Mouse (Mus musculus) liver, embryonic 15.5 days (tissue): ENCODE measurements around the gene Brd3os. TPM values are rescaled to one million over a fixed set of nuclear protein-coding genes. Genes with fewer than 3 reads are reported as not detected.

Source experiments
- ATAC-seq: fragments of 200-750 bp; cut with Nextera tagmentation; 2 replicates; pipeline ENCODE4 v1.8.0; 2017; ENCODE audit warnings: moderate number of reproducible peaks, mild to moderate bottlenecking, moderate library complexity; ENCODE audit not compliant: insufficient read depth
- H3K27ac ChIP-seq: fragments of 300-500 bp; sonication (generic); replicated peaks from 2 replicates; pipeline ENCODE4 v1.5.1; 2015; ENCODE audit warnings: mild to moderate bottlenecking, inconsistent platforms
- H3K27me3 ChIP-seq: fragments of 300-500 bp; sonication (generic); 2 replicates; pipeline ENCODE4 v1.6.1; 2015; ENCODE audit warnings: mild to moderate bottlenecking, inconsistent platforms
- H3K36me3 ChIP-seq: fragments of 300-500 bp; sonication (generic); replicated peaks from 2 replicates; pipeline ENCODE4 v1.6.1; 2015; ENCODE audit warnings: moderate library complexity, mild to moderate bottlenecking, inconsistent platforms
- H3K4me1 ChIP-seq: fragments of 300-500 bp; sonication (generic); replicated peaks from 2 replicates; pipeline ENCODE4 v1.6.1; 2015; ENCODE audit warnings: inconsistent platforms
- H3K4me2 ChIP-seq: fragments of 300-500 bp; sonication (generic); 2 replicates; pipeline ENCODE4 v1.6.1; 2015; ENCODE audit warnings: moderate library complexity, mild to moderate bottlenecking, inconsistent platforms
- H3K4me3 ChIP-seq: fragments of 300-500 bp; sonication (generic); replicated peaks from 2 replicates; pipeline ENCODE4 v1.5.1; 2015; ENCODE audit warnings: mild to moderate bottlenecking, inconsistent platforms
- H3K9ac ChIP-seq: fragments of 300-500 bp; sonication (generic); 2 replicates; pipeline ENCODE4 v1.6.1; 2015; ENCODE audit warnings: moderate library complexity, mild to moderate bottlenecking, inconsistent platforms
- H3K9me3 ChIP-seq: fragments of 300-500 bp; sonication (generic); replicated peaks from 2 replicates; pipeline ENCODE4 v1.6.1; 2016; ENCODE audit warnings: inconsistent platforms
- WGBS: fragments of 180-500 bp; shearing (Covaris S2); methylation state at CpG from one replicate; pipeline ENCODE4 v1.1.7; 2015; ENCODE audit warnings: mixed read lengths; ENCODE audit not compliant: insufficient replicate concordance; 5-methylcytosine and 5-hydroxymethylcytosine counted together
- polyA plus RNA-seq: library from polyadenylated mRNA; unstranded; fragments of >200 nt; fragmentation: Nextera tagmentation; extraction: Ambion mirVana; gene quantifications from 2 replicates; pipeline ENCODE4 v1.2.1, GENCODE M21; 2015

Brd3os gene
- polyA plus RNA-seq, 1 experiment from 2014 or later = 0.50 TPM

GRCm38 (mm10) chr2:27443450-27443708 lies 1.3 kb downstream of the Brd3os start:
- Histone ChIP-seq H3K4me2 (0 out of 2 replicates have a peak overlapping the region, but pooled peaks have one; percentile 92), H3K4me3 (no peak overlapping the region), H3K36me3 (peaks cover 35% of the 10 kb centered on the region), H3K9ac (no peak overlapping the region), H3K27me3 (no peaks in the 10 kb centered on the region), H3K9me3 (no peaks in the 10 kb centered on the region), H3K4me1 (peaks cover 23% of the 10 kb centered on the region), H3K27ac (no peak overlapping the region)
- no peak for ATAC-seq
- WGBS = 77% methylated on average over 5 of the region's 5 CpGs

DNA sequence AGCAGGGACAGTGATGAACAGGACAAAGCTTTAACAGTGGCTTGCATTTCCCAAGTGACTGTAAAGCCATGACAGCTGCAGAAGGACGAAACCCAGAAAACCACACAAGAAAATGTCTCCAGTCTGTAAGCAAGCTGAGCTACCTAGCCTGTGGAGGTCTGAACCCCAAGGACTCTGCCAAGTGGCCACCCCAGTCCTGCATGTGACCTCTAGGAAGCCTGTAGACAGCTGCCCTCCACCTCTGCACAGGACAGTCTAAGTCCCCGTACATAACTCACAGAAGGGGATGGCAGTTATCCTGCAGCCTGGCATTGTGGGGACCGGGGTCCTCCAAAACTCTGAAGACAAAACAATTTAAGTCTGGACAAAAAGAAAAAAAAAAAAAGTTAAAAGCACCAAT lies 3.8 kb downstream of the Brd3os start:
- Histone ChIP-seq H3K4me3 (no peak overlapping the region), H3K36me3 (peaks cover 61% of the 10 kb centered on the region), H3K4me1 (peaks cover 19% of the 10 kb centered on the region), H3K9me3 (no peaks in the 10 kb centered on the region), H3K4me2 (no peak overlapping the region), H3K27me3 (no peaks in the 10 kb centered on the region), H3K27ac (no peak overlapping the region), H3K9ac (no peak overlapping the region)
- WGBS = 77% methylated on average over 3 of the region's 3 CpGs
- ATAC-seq = no peak

DNA sequence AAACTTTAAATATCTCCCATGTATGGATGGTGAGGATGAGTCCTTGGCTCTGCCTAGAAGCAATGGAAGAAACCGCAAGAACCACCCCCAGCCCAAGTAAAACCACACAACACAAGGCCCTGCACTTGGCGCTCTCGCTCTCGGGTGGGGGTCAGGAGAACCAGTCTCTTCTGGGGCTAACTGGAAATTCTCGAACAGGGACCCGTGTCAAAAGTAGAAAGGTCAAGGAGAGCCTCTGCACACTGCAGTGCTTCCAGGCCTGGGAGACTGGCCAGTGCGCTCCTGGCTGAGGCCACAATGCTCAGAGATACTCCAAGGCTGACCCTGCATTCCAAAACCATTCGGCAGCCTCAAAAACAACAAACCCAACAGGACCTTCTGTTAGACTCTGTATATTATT lies 4.7 kb downstream of the Brd3os start:
- Histone ChIP-seq H3K4me3 (no peak overlapping the region), H3K27me3 (no peaks in the 10 kb centered on the region), H3K4me1 (peaks cover 17% of the 10 kb centered on the region), H3K36me3 (peaks cover 70% of the 10 kb centered on the region), H3K9ac (no peak overlapping the region), H3K4me2 (no peak overlapping the region), H3K27ac (no peak overlapping the region), H3K9me3 (no peaks in the 10 kb centered on the region)
- WGBS = 87% methylated on average over 8 of the region's 8 CpGs
- ATAC-seq = no peak

DNA sequence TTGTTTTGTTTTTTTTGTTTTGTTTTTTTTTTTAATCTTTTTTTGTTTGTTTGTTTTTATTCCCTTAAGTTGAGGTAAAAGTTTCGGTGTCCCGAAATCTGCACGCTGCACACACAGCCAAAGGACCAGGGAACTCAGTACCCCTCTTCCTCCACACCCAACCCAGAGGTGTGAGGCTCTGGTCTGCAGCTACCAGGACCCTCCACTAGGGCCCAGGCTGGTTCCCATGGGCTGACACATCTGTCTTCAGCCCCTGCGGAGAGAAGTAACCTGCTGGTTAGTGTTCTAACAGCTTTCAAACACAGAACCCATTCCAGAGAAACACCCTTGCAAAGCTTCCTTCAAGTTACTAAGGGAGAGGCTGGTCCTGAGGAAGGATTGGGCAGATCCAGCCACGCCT lies 5.7 kb downstream of the Brd3os start:
- no peak for ATAC-seq
- 85% methylated on average over 5 of the region's 5 CpGs for WGBS
- Histone ChIP-seq H3K9me3 (no peaks in the 10 kb centered on the region), H3K27me3 (no peaks in the 10 kb centered on the region), H3K27ac (no peak overlapping the region), H3K36me3 (peaks cover 79% of the 10 kb centered on the region), H3K4me1 (peaks cover 7% of the 10 kb centered on the region), H3K4me2 (no peak overlapping the region), H3K9ac (no peak overlapping the region), H3K4me3 (no peak overlapping the region)

DNA sequence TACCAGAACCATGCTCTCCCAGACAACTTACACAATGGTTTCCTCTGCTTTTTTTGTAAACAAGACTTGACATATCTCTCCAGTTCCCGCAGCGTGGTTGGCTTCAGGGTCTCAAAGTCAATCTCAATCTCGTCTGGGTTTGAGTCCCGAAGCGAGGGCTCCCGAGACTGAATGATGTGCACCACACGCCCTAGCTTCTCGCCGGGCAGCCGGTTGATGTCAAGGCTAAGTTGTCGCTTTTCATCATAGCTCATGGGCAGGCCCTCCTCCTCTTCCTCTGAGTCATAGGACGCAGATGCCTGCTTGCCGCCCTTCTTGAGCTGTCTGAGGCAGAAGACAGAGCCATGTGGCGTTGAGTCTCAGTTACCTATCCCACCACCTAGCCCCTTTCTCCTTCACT lies 8.1 kb downstream of the Brd3os start:
- ATAC-seq = no peak

GRCm38 (mm10) chr2:27459735-27460134 lies 17.6 kb downstream of the Brd3os start:
- ATAC-seq = no peak
- Histone ChIP-seq H3K27me3 (no peaks in the 10 kb centered on the region), H3K36me3 (peaks cover 100% of the 10 kb centered on the region), H3K4me3 (no peak overlapping the region), H3K9me3 (no peaks in the 10 kb centered on the region), H3K4me2 (no peak overlapping the region), H3K27ac (no peak overlapping the region), H3K4me1 (peaks cover 7% of the 10 kb centered on the region; the same call in 1 of the 2 replicates), H3K9ac (no peak overlapping the region)
- WGBS = 85% methylated on average over 7 of the region's 7 CpGs

More for the DNA sequence above, 8.1 kb downstream of the Brd3os start:
- no peaks in the 10 kb centered on the region for H3K4me1 ChIP-seq
- H3K9ac ChIP-seq = no peak overlapping the region
- no peaks in the 10 kb centered on the region for H3K27me3 ChIP-seq
- H3K9me3 ChIP-seq = no peaks in the 10 kb centered on the region
- H3K4me3 ChIP-seq = no peak overlapping the region
- WGBS = 81% methylated on average over 14 of the region's 14 CpGs
- no peak overlapping the region for H3K4me2 ChIP-seq
- no peak overlapping the region for H3K27ac ChIP-seq
- H3K36me3 ChIP-seq = peaks cover 99% of the 10 kb centered on the region

DNA sequence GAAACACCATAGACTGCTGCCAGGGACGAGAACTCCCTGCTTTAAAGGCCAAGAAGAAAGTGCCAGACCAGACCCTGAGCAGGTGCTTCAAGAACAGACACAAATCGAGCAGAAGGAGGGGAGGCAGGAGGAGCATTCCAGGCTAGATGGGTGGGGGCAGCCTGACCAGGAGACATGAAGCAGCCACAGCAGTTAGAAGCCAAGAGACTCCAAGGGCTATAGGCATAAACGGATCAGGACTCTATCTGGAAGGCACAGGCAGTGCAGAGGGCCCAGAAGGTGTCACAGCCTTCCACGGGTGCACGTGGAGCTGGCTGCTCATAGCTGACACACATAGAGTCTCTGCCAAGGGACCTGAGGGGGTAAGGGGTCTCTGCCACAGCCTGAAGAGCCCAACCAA lies 18.0 kb downstream of the Brd3os start:
- Histone ChIP-seq H3K4me1 (peaks cover 7% of the 10 kb centered on the region; the same call in 1 of the 2 replicates), H3K27me3 (no peaks in the 10 kb centered on the region), H3K9me3 (no peaks in the 10 kb centered on the region), H3K4me3 (no peak overlapping the region), H3K4me2 (no peak overlapping the region), H3K27ac (no peak overlapping the region), H3K9ac (no peak overlapping the region), H3K36me3 (peaks cover 98% of the 10 kb centered on the region)
- no peak for ATAC-seq
- WGBS = 73% methylated on average over 5 of the region's 5 CpGs

DNA sequence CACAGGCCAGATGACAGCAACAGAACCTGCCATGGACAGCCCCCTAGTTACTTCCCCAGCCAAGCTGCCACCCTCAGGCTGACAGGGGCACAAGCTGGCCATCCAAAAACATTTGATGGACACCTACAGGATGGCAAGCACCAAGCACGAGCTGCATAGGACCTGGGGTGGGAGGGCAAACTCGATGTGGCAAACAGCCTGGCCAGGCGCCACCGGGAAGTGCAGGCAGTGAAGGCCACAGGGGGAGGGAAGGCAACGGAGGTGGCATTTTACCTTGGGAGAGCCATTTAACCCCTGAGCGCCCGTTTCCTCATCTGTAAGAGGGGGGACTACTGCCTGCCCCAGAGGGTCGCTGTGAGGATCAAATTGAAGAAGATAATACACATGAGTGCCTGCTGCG lies 18.5 kb downstream of the Brd3os start:
- no peak for ATAC-seq
- Histone ChIP-seq H3K4me1 (peaks cover 7% of the 10 kb centered on the region), H3K36me3 (peaks cover 98% of the 10 kb centered on the region), H3K4me3 (no peak overlapping the region), H3K9ac (no peak overlapping the region), H3K27ac (no peak overlapping the region), H3K4me2 (no peak overlapping the region), H3K27me3 (no peaks in the 10 kb centered on the region), H3K9me3 (no peaks in the 10 kb centered on the region)
- 70% methylated on average over 9 of the region's 9 CpGs for WGBS

- WGBS = 71% methylated on average over 4 of the region's 4 CpGs
- Histone ChIP-seq H3K9ac (no peak overlapping the region), H3K36me3 (peaks cover 97% of the 10 kb centered on the region), H3K4me1 (peaks cover 15% of the 10 kb centered on the region), H3K27ac (no peak overlapping the region), H3K4me2 (no peak overlapping the region), H3K4me3 (no peak overlapping the region), H3K9me3 (no peaks in the 10 kb centered on the region), H3K27me3 (no peaks in the 10 kb centered on the region)
- ATAC-seq = no peak
Measured at GRCm38 (mm10) chr2:27461881-27462660, 19.9 kb downstream of the Brd3os start.

GRCm38 (mm10) chr2:27462901-27463300 lies 20.8 kb downstream of the Brd3os start:
- WGBS = 76% methylated on average over 4 of the region's 4 CpGs
- no peak for ATAC-seq
- no peak overlapping the region for H3K4me2 ChIP-seq
- peaks cover 93% of the 10 kb centered on the region for H3K36me3 ChIP-seq
- H3K9me3 ChIP-seq = no peaks in the 10 kb centered on the region
- H3K4me3 ChIP-seq = no peak overlapping the region
- peaks cover 23% of the 10 kb centered on the region for H3K4me1 ChIP-seq
- H3K27me3 ChIP-seq = no peaks in the 10 kb centered on the region
- no peak overlapping the region for H3K9ac ChIP-seq
- H3K27ac ChIP-seq = no peak overlapping the region

DNA sequence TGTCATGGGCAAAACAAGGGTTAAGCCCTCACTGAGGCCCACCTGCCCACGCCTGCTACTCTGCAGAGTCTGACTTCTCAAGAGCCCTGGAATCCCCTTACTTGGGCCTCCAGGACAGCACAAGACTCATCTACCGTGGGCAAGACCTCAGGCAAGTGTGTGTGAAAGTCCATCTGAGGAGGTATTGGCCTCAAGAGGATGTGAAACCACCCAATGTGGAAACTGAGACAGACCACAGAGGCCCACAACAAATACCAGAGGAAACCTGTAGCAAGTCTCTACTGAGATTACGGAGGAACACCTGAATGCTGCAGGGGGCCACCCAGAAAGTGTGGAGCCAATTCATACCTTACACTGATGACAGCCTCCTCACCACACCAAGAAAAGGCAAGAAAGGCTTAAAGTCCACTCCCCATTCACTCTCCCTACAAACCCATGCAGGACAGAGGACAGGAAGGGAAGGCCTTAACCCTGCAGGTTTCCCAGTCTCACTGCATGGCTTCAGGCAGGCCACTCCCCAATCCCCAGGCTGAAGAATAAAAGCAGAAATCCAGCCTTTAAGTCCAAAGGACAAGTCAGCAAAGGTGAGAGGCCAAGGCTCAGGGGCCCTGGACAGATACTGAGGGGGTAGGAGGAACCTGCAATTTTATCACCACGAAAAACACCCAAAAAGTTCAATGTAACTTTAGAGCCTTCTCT lies 27.3 kb downstream of the Brd3os start:
- H3K4me2 ChIP-seq = peak overlapping the region; percentile 50
- no peaks in the 10 kb centered on the region for H3K27me3 ChIP-seq
- H3K36me3 ChIP-seq = peaks cover 43% of the 10 kb centered on the region
- H3K9me3 ChIP-seq = no peaks in the 10 kb centered on the region
- H3K27ac ChIP-seq = peak overlapping the region; percentile 73
- 38% methylated on average over 4 of the region's 4 CpGs for WGBS
- no peak for ATAC-seq
- peak overlapping the region; percentile 30; the same call in 1 of the 2 replicates for H3K9ac ChIP-seq
- H3K4me1 ChIP-seq = peaks cover 79% of the 10 kb centered on the region
- no peak overlapping the region; the same call in 1 of the 2 replicates for H3K4me3 ChIP-seq
